Mouse (Mus musculus) adrenal gland, adult 2 months (tissue): Measurements from ENCODE around the gene Plxnb1. TPM values are rescaled to one million over a fixed set of nuclear protein-coding genes. Genes with fewer than 3 reads are reported as not detected.

ENCODE experiments used
- DNase-seq: peaks from one replicate; pipeline ENCODE4 v3.0.0; 2021
- polyA plus RNA-seq: library from polyadenylated mRNA; depleted of rRNA; stranded (reverse); fragments of >200 nt; gene quantifications from 2 replicates; pipeline ENCODE4 v1.2.3, GENCODE M21; 2012
- total RNA-seq, 2 experiments: library from RNA; stranded (reverse); gene quantifications; 2 replicates each; pipeline ENCODE4 v1.2.3; 2021

The Plxnb1 gene
- total and polyA plus RNA-seq, 3 experiments = 75.7 to 110 (median 82.0) TPM

GRCm38 (mm10) chr9:109101933-109102445, 6.8 kb downstream of the Plxnb1 start:
- DNase-seq = peak; percentile 59

GRCm38 (mm10) chr9:109102541-109102940, 7.4 kb downstream of the Plxnb1 start:
- DNase-seq = peak; percentile 65

- peak; percentile 96 for DNase-seq
These were observed 8.1 kb downstream of the Plxnb1 start for GRCm38 (mm10) chr9:109103250-109103649.

GRCm38 (mm10) chr9:109104083-109104482, 8.9 kb downstream of the Plxnb1 start:
- peak; percentile 70 for DNase-seq

GRCm38 (mm10) chr9:109105011-109105410, 9.8 kb downstream of the Plxnb1 start:
- peak; percentile 87 for DNase-seq

- no peak for DNase-seq
These were observed 10.5 kb downstream of the Plxnb1 start for GRCm38 (mm10) chr9:109105648-109106047.

GRCm38 (mm10) chr9:109107341-109107740, 12.2 kb downstream of the Plxnb1 start:
- DNase-seq = no peak

- DNase-seq = no peak
These were observed 15.1 kb downstream of the Plxnb1 start for GRCm38 (mm10) chr9:109110240-109110639.

- peak; percentile 1 for DNase-seq
These were observed 15.9 kb downstream of the Plxnb1 start for GRCm38 (mm10) chr9:109111101-109111500.

GRCm38 (mm10) chr9:109111591-109111990, 16.4 kb downstream of the Plxnb1 start:
- DNase-seq = peak; percentile 1

GRCm38 (mm10) chr9:109113331-109113730, 18.1 kb downstream of the Plxnb1 start:
- peak; percentile 3 for DNase-seq

- DNase-seq = no peak
These were observed 19.1 kb downstream of the Plxnb1 start for GRCm38 (mm10) chr9:109114276-109114675.

- peak; percentile 10 for DNase-seq
These were observed 19.7 kb downstream of the Plxnb1 start for GRCm38 (mm10) chr9:109114871-109115270.

- DNase-seq = peak; percentile 88
These were observed 21.0 kb downstream of the Plxnb1 start for GRCm38 (mm10) chr9:109116205-109116604.

GRCm38 (mm10) chr9:109118106-109118505, 22.9 kb downstream of the Plxnb1 start:
- DNase-seq = no peak

GRCm38 (mm10) chr9:109119571-109119970, 24.4 kb downstream of the Plxnb1 start:
- no peak for DNase-seq

GRCm38 (mm10) chr9:109120956-109121355, 25.8 kb downstream of the Plxnb1 start:
- DNase-seq = peak; percentile 0

- DNase-seq = no peak
These were observed 27.4 kb downstream of the Plxnb1 start for GRCm38 (mm10) chr9:109122553-109123085.

GRCm38 (mm10) chr9:109123266-109123665, 28.1 kb downstream of the Plxnb1 start:
- no peak for DNase-seq

- DNase-seq = no peak
These were observed 29.0 kb downstream of the Plxnb1 start for GRCm38 (mm10) chr9:109124164-109124563.

- DNase-seq = no peak
These were observed 29.9 kb downstream of the Plxnb1 start for GRCm38 (mm10) chr9:109125043-109125442.

- DNase-seq = no peak
These were observed 30.3 kb downstream of the Plxnb1 start for GRCm38 (mm10) chr9:109125481-109125880.

- no peak for DNase-seq
These were observed 31.9 kb downstream of the Plxnb1 start for GRCm38 (mm10) chr9:109127076-109127475.

- no peak for DNase-seq
These were observed 33.0 kb downstream of the Plxnb1 start for GRCm38 (mm10) chr9:109128211-109128610.
